Mouse (Mus musculus) small intestine, adult 2 months (tissue): ENCODE data around the gene Stac.

ENCODE experiments used
- CTCF ChIP-seq: fragments of 200-500 bp; IDR thresholded peaks from 2 replicates; pipeline ENCODE4 v1.5.1; 2012; ENCODE audit warnings: low read depth, mild to moderate bottlenecking, control low read depth, inconsistent platforms, low read length, moderate library complexity, mixed read lengths; ENCODE audit not compliant: insufficient replicate concordance, insufficient read length; ENCODE audit errors: extremely low read depth
- POLR2A ChIP-seq: fragments of 200-500 bp; IDR thresholded peaks from 2 replicates; pipeline ENCODE4 v1.6.1; 2012; ENCODE audit warnings: low read depth, mild to moderate bottlenecking, control low read depth, inconsistent platforms, low read length, moderate library complexity

DNA sequence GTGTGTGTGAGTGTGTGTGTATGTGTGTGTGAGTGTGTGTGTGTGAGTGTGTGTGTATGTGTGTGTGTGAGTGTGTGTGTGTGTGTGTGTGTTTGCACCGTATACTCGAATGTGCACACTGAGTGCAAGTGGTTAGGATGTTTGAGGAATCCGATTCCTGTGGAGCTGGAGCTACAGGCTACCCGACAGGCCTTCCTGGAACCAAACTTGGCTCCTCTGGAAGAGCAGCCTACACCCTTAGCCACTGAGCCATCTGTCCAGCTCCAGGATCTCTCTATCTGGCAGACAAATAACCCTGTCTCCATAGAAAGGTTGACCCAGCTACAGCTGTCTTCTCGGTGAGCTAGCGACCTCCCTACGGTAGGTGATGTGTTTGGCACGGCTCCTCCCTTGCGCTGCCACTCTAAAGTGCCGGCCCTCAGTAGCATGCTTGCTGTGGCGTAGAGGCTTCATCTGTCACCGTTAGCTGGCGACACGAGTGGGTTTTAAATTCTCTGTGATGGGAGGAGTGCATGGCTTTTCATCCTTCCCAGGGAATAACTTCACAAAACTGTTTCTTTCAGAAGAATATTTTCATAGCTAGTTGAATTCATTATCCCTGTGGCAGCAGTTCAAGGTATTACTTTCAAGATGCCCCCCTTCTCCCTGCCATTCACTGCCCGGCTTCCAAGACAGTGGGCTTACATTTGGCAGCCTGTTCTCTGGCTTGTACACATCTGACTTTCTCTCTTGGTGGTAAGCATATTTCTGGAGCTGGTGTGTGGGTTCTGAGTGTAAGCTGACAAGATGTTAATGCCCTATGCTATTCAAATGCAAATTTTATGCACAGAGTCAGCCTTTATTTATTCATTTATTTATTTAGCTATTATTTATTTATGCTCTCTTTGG is 175.3 kb downstream of the Stac start:
- TF ChIP-seq CTCF (no peak), POLR2A (no peak)
